Mouse (Mus musculus): ENCODE results near the gene Noct. TPM values are rescaled to one million over a fixed set of nuclear protein-coding genes. Genes with fewer than 3 reads are reported as not detected.
A peak's percentile ranks its signal among the peaks of the same experiment; 100 is the strongest.

Gene Noct
- polyA plus RNA-seq, 1 experiment from 2014 or later = 11.4 TPM

DNA sequence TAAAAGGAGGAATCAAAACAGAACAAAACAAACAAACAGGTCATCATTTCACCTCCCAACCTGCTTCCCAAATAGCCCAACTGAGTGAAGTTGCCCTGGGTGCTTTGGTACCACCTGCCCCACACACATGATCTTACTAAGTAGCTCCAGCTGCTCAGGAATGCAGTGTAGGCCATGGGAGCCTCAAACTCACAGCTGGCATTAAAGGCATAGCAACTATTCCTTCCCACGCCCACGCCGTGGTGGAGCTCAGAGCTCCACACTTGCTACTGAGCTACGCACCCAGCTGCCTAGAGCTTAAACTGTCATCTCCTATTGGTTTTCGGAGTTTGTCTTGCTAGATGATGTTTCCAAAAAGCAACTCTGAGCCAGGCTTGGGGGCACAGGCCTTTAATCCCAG lies 5.0 kb upstream of the Noct start:
- 84% methylated on average over 5 of the region's 5 CpGs for WGBS (ENCODE audit: insufficient replicate concordance)
- no peaks in the 10 kb centered on the region for H3K27me3 ChIP-seq (ENCODE audit: insufficient read depth, low read length)
- no peak overlapping the region for H3K4me3 ChIP-seq (ENCODE audit: low read depth, low read length)
- no peaks in the 10 kb centered on the region for H3K36me3 ChIP-seq (replicated peaks; ENCODE audit: insufficient read depth, low read length)
- H3K4me2 ChIP-seq (ENCODE audit: low read depth, low read length) = no peak overlapping the region
- no peak overlapping the region for H3K27ac ChIP-seq (ENCODE audit: low read depth)
- no peaks in the 10 kb centered on the region for H3K9me3 ChIP-seq (ENCODE audit: low read length)
- no peak overlapping the region for H3K9ac ChIP-seq (replicated peaks)
- ATAC-seq = no peak
- TF ChIP-seq CTCF (IDR thresholded peaks at IDR 0.05; ENCODE audit: low read depth) (no peak), EP300 (IDR thresholded peaks at IDR 0.05; ENCODE audit: low read depth) (no peak)
- H3K4me1 ChIP-seq (ENCODE audit: insufficient read depth) = peaks cover 8% of the 10 kb centered on the region
- no peak for DNase-seq

DNA sequence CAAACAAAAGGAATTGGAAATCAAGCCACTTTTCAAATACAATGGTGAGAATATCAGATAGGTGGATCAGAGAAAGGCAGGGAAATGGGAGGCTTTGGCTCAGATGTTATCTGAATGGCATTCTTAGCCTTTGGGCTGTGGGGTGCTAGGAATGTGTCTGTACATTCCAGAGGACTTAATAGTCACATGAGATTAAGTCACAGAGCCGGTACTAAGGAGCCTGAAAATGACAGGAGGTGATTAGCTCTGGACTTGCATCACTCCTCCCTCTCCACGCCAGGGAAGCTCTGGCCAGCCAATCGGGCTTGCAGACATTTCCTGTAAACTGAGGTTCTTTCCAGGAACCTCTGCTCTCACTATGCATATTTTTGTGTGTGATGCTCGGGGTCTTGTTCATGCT lies 3.4 kb upstream of the Noct start:
- DNase-seq = no peak
- no peak for TF ChIP-seq CTCF (IDR thresholded peaks at IDR 0.05; ENCODE audit: low read depth)
- no peak for TF ChIP-seq EP300 (IDR thresholded peaks at IDR 0.05; ENCODE audit: low read depth)
- 31% methylated on average over 4 of the region's 4 CpGs for WGBS (ENCODE audit: insufficient replicate concordance)
- no peak overlapping the region for H3K4me2 ChIP-seq (ENCODE audit: low read depth, low read length)
- H3K27ac ChIP-seq (ENCODE audit: low read depth) = no peak overlapping the region
- H3K4me1 ChIP-seq (ENCODE audit: insufficient read depth) = peaks cover 8% of the 10 kb centered on the region
- ATAC-seq = no peak
- no peak overlapping the region for H3K9ac ChIP-seq (replicated peaks)
- H3K27me3 ChIP-seq (ENCODE audit: insufficient read depth, low read length) = no peaks in the 10 kb centered on the region
- no peaks in the 10 kb centered on the region for H3K9me3 ChIP-seq (ENCODE audit: low read length)
- H3K36me3 ChIP-seq (replicated peaks; ENCODE audit: insufficient read depth, low read length) = no peaks in the 10 kb centered on the region
- no peak overlapping the region for H3K4me3 ChIP-seq (ENCODE audit: low read depth, low read length)

DNA sequence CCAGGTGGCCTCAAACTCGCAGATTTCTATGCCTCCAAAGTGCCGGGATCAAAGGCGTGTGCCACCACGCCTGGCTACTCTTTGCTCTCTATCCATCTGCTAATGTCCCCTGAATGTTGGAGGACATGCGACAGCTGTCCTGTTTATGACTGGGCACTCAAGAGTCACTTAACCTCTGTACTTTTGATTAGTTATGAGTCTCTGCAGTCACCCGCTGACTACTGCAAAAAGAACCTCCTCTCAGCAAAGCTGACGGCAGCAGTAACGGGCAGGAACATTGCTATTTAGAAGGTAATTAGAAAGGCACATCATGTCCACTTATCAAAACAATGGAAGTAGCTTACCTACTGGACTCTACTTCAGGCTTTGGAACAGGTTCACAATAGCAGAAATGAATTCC lies 2.4 kb upstream of the Noct start:
- ATAC-seq (no peak), DNase-seq (no peak)
- 81% methylated on average over 8 of the region's 8 CpGs for WGBS (ENCODE audit: insufficient replicate concordance)

DNA sequence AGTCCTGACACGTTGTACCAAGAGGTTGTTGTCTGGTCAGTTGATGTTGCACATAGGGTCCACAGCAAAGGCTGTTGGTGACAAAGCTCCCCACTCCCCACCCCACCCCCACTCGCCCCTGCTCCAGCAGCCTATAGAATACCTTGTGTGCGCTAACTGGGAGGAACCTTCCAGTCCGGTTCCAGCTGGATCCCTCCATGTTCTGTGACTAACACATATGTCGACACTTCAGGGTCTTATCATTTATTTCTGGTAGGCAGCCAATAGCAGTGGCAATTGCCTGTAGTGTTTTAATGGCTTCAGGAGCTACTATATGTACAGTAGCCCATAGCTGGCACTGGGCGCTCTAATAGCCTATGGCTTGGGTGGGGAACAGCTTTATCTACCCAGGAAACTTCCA lies 1.9 kb upstream of the Noct start:
- H3K4me2 ChIP-seq (ENCODE audit: low read depth, low read length) = no peak overlapping the region
- no peaks in the 10 kb centered on the region for H3K27me3 ChIP-seq (ENCODE audit: insufficient read depth, low read length)
- no peaks in the 10 kb centered on the region for H3K36me3 ChIP-seq (replicated peaks; ENCODE audit: insufficient read depth, low read length)
- ATAC-seq = no peak
- no peak for DNase-seq
- H3K4me3 ChIP-seq (ENCODE audit: low read depth, low read length) = no peak overlapping the region
- WGBS (ENCODE audit: insufficient replicate concordance) = 78% methylated on average over 6 of the region's 6 CpGs
- no peaks in the 10 kb centered on the region for H3K9me3 ChIP-seq (ENCODE audit: low read length)
- H3K4me1 ChIP-seq (ENCODE audit: insufficient read depth) = peaks cover 10% of the 10 kb centered on the region
- TF ChIP-seq EP300 (IDR thresholded peaks at IDR 0.05; ENCODE audit: low read depth) (no peak), CTCF (IDR thresholded peaks at IDR 0.05; ENCODE audit: low read depth) (no peak)
- no peak overlapping the region for H3K27ac ChIP-seq (ENCODE audit: low read depth)
- no peak overlapping the region for H3K9ac ChIP-seq (replicated peaks)

More for the DNA sequence above, 2.4 kb upstream of the Noct start:
- Histone ChIP-seq H3K36me3 (replicated peaks; ENCODE audit: insufficient read depth, low read length) (no peaks in the 10 kb centered on the region), H3K9ac (replicated peaks) (no peak overlapping the region), H3K27ac (ENCODE audit: low read depth) (no peak overlapping the region), H3K27me3 (ENCODE audit: insufficient read depth, low read length) (no peaks in the 10 kb centered on the region), H3K9me3 (ENCODE audit: low read length) (no peaks in the 10 kb centered on the region), H3K4me3 (ENCODE audit: low read depth, low read length) (no peak overlapping the region), H3K4me2 (ENCODE audit: low read depth, low read length) (no peak overlapping the region), H3K4me1 (ENCODE audit: insufficient read depth) (peaks cover 8% of the 10 kb centered on the region)
- TF ChIP-seq CTCF (IDR thresholded peaks at IDR 0.05; ENCODE audit: low read depth) = no peak
- no peak for TF ChIP-seq EP300 (IDR thresholded peaks at IDR 0.05; ENCODE audit: low read depth)

DNA sequence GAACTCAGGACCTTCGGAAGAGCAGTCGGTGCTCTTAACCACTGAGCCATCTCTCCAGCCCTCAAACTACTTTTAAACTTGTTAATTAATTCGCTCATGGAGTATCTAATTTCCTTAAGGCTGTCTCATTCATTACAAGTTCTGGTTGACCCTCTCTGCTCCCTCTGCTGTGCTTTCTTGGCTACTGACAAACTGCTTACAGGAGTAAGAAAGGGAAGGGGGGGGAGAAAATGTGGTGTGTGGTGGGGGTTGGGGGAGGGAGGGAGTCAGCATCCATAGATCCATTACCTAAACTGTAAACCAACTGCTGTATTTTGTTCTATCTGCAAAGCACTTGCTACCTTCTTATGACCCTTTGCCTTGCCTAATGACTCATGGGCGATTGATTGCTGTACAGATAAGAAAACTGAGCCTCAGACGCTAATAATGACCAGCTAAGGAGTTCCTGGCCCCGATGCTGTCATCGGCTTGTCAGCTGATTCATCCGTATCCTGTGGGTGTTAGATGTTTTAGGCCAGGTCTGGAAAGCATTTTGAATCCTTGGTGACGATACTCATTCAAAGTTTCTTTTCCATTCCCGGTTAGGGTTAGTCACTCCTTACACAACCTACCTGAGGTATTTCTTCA lies 1.3 kb upstream of the Noct start:
- H3K9me3 ChIP-seq (ENCODE audit: low read length) = no peaks in the 10 kb centered on the region
- H3K27me3 ChIP-seq (ENCODE audit: insufficient read depth, low read length) = no peaks in the 10 kb centered on the region
- no peak for DNase-seq
- no peak for ATAC-seq
- H3K4me1 ChIP-seq (ENCODE audit: insufficient read depth) = peaks cover 13% of the 10 kb centered on the region
- H3K27ac ChIP-seq (ENCODE audit: low read depth) = no peak overlapping the region
- TF ChIP-seq CTCF (IDR thresholded peaks at IDR 0.05; ENCODE audit: low read depth) (no peak), EP300 (IDR thresholded peaks at IDR 0.05; ENCODE audit: low read depth) (no peak)
- no peak overlapping the region; the same call in 1 of the 2 replicates for H3K9ac ChIP-seq (replicated peaks)
- 56% methylated on average over 10 of the region's 10 CpGs for WGBS (ENCODE audit: insufficient replicate concordance)
- H3K4me2 ChIP-seq (ENCODE audit: low read depth, low read length) = peak overlapping the region; percentile 86
- H3K4me3 ChIP-seq (ENCODE audit: low read depth, low read length) = no peak overlapping the region
- no peaks in the 10 kb centered on the region for H3K36me3 ChIP-seq (replicated peaks; ENCODE audit: insufficient read depth, low read length)

DNA sequence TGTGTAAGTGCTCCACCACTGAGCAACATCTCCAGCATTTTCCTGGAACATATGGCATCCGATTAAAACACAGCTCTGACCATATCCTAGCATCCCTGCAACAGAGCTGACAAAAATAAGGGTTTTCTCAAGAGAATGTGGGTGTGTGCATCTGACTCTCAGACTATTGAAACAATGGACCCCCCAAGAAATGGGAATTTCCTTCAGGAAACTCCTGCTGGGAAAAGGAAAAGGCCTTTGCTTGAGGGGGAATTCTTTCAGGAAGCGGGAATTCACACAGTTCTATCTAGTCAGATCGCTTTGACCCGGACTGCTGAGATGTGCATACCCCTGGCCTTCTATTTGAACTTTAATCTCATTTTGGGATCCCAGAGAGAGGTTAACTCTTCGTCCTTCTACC lies 691 bp upstream of the Noct start:
- Histone ChIP-seq H3K9ac (replicated peaks) (peak overlapping the region; percentile 94), H3K27me3 (ENCODE audit: insufficient read depth, low read length) (no peaks in the 10 kb centered on the region), H3K9me3 (ENCODE audit: low read length) (no peaks in the 10 kb centered on the region), H3K4me2 (ENCODE audit: low read depth, low read length) (peak overlapping the region; percentile 86), H3K4me1 (ENCODE audit: insufficient read depth) (peaks cover 16% of the 10 kb centered on the region), H3K36me3 (replicated peaks; ENCODE audit: insufficient read depth, low read length) (no peaks in the 10 kb centered on the region), H3K4me3 (ENCODE audit: low read depth, low read length) (peak overlapping the region; percentile 82), H3K27ac (ENCODE audit: low read depth) (peak overlapping the region; percentile 98; the same call in 1 of the 2 replicates)
- TF ChIP-seq EP300 (IDR thresholded peaks at IDR 0.05; ENCODE audit: low read depth) = no peak
- no peak for TF ChIP-seq CTCF (IDR thresholded peaks at IDR 0.05; ENCODE audit: low read depth)
- no peak for ATAC-seq
- DNase-seq = no peak
- WGBS (ENCODE audit: insufficient replicate concordance) = 50% methylated on average over 5 of the region's 5 CpGs
